Mouse (Mus musculus): ENCODE measurements around the gene Actn4.

Actn4 gene

GRCm38 (mm10) chr7:28961927-28962670 lies at the start of gene Actn4:
TSS of gene Actn4 (minus strand) at chr7:28962340.
- DNase-seq (ENCODE audit: low spot score), result peak; percentile 98

- DNase-seq (ENCODE audit: low spot score), result no peak
Observed at GRCm38 (mm10) chr7:29008714-29009113, 46.6 kb upstream of the Actn4 start.

- no peak for DNase-seq (ENCODE audit: low spot score)
Observed at GRCm38 (mm10) chr7:29008171-29008570, 46.0 kb upstream of the Actn4 start.

- DNase-seq (ENCODE audit: low spot score), result peak; percentile 6
Observed at GRCm38 (mm10) chr7:29007224-29008101, 45.3 kb upstream of the Actn4 start.

- no peak for DNase-seq (ENCODE audit: low spot score)
Observed at GRCm38 (mm10) chr7:29000651-29001605, 38.8 kb upstream of the Actn4 start.

- no peak for DNase-seq (ENCODE audit: low spot score)
Observed at GRCm38 (mm10) chr7:28993402-28993801, 31.3 kb upstream of the Actn4 start.

GRCm38 (mm10) chr7:28992997-28993396 lies 30.9 kb upstream of the Actn4 start:
- DNase-seq (ENCODE audit: low spot score), result no peak

- no peak for DNase-seq (ENCODE audit: low spot score)
Observed at GRCm38 (mm10) chr7:28991616-28992015, 29.5 kb upstream of the Actn4 start.

GRCm38 (mm10) chr7:28990766-28991273 lies 28.7 kb upstream of the Actn4 start:
- no peak for DNase-seq (ENCODE audit: low spot score)

- DNase-seq (ENCODE audit: low spot score), result no peak
Observed at GRCm38 (mm10) chr7:28985207-28985606, 23.1 kb upstream of the Actn4 start.

GRCm38 (mm10) chr7:28984452-28984851 lies 22.3 kb upstream of the Actn4 start:
- DNase-seq (ENCODE audit: low spot score), result no peak

- DNase-seq (ENCODE audit: low spot score), result no peak
Observed at GRCm38 (mm10) chr7:28983849-28984248, 21.7 kb upstream of the Actn4 start.

GRCm38 (mm10) chr7:28983141-28983564 lies 21.0 kb upstream of the Actn4 start:
- peak; percentile 35 for DNase-seq (ENCODE audit: low spot score)

GRCm38 (mm10) chr7:28982274-28983013 lies 20.3 kb upstream of the Actn4 start:
- peak; percentile 62 for DNase-seq (ENCODE audit: low spot score)

- DNase-seq (ENCODE audit: low spot score), result peak; percentile 99
Observed at GRCm38 (mm10) chr7:28981651-28982273, 19.6 kb upstream of the Actn4 start, which contains the start of the genes Eif3k and Map4k1. TSS of gene Eif3k (minus strand) at chr7:28981864. TSS of gene Map4k1 (plus strand) at chr7:28982050.

GRCm38 (mm10) chr7:28977556-28977955 lies 15.4 kb upstream of the Actn4 start:
- no peak for DNase-seq (ENCODE audit: low spot score)

- no peak for DNase-seq (ENCODE audit: low spot score)
Observed at GRCm38 (mm10) chr7:28973025-28973424, 10.9 kb upstream of the Actn4 start.

- peak; percentile 76 for DNase-seq (ENCODE audit: low spot score)
Observed at GRCm38 (mm10) chr7:28972542-28972985, 10.4 kb upstream of the Actn4 start.

GRCm38 (mm10) chr7:28971770-28972269 lies 9.7 kb upstream of the Actn4 start:
- DNase-seq (ENCODE audit: low spot score), result peak; percentile 25

GRCm38 (mm10) chr7:28971029-28971428 lies 8.9 kb upstream of the Actn4 start:
- no peak for DNase-seq (ENCODE audit: low spot score)
